Mouse (Mus musculus): ENCODE measurements around the gene Cct3.

- TF ChIP-seq CTCF (IDR thresholded peaks at IDR 0.05; ENCODE audit: low read depth, low read length) (peak; percentile 23), EP300 (IDR thresholded peaks at IDR 0.05; ENCODE audit: insufficient read depth, low read depth, low read length) (no peak)
Observed at GRCm38 (mm10) chr3:88365705-88366361, 68.9 kb downstream of the Cct3 start.
